Mouse (Mus musculus) frontal cortex, adult (tissue): Measurements from ENCODE around the gene Fbxl16.
"Not testable (repeated sequence)": the region's sequence is repeated elsewhere in the genome, so short reads cannot be mapped to it uniquely, and the experiment has no call there.

Source experiments
- ATAC-seq: cut with Nextera tagmentation; 2 replicates; pipeline ENCODE4 v1.9.2; 2017; ENCODE audit warnings: mild to moderate bottlenecking, moderate library complexity, mixed read lengths; ENCODE audit not compliant: low TSS enrichment

Fbxl16 gene

DNA sequence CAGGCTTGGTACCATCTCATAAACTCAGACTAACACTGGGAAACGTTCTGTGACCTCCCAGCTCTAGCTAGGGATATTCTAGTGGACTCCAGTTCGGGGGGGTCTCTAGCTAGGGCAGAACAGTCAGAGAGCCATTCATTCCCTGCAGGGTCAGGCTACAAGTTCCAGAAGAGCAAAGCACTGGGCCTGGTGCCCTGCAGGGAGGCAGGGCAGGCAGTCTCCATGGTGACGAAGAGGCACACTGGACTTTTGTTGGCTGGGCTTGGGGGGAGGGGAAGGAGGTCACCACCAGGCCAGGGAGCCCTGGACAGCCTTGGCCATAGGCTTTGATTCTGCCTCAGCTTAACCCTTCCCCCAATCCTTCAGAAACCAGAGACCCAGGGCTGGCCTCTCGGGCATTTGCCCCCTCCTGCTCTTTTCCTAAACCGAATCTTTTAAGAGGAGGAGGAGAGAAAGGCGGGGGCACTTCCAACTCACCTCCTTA, 13.2 kb upstream of the Fbxl16 start, which contains the start of gene AC134908.4:
TSS of gene AC134908.4 (minus strand) at position 51 of the 484 bp plus-strand sequence.
- peak; percentile 51 for ATAC-seq

DNA sequence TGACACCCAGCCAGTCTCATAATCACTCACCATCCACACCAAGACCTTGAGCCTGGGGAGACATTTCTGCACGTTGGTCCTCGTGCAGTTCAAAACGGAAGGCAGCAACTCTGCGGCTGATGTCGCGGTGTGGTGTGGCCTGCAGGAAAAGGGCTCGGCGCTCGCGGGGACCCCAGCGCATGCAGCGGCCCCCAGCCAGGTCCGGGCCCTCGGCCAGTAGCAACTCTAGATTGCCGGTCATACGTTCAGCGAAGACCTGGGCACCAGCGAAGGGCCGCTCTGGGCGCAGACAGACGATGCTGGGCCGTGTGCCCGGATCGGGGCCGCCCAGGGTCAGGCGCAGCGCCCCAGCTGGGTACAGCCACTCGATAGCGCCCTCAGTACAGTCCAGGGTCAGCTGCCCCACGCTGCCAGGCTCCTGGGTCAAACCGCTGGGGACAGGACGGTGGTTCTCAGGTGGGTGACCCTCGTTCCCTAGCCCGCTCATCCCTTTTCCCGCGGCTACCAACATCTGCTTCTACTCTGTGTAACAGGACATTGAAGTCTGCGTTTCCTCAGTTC, 12.6 kb upstream of the Fbxl16 start:
- no peak for ATAC-seq

DNA sequence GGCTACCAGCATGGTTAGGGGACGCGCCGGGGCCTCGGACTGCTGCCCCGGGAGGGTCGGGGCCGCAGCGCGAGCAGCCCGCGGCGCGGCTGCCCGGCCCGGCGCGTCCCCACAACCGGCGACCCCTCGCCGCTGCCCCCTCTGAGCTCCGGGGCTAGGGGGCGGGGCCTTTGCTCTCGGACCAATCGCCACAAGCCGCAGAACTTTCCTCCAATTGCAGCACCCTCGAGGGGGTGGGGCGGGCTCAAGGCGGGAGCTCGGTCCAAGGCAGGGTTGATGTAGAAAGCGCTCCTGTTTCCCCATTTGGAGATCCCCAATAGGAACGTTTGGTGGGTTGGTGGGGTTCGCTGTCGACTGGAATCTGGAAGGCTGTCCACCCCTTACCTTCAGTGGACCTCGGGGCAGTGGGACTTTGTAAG, 11.9 kb upstream of the Fbxl16 start, which contains the start of gene Metrn:
TSS of gene Metrn (minus strand) at position 186 of the 419 bp plus-strand sequence.
- 0 out of 2 replicates have a peak, but pooled peaks have one; percentile 29 for ATAC-seq

DNA sequence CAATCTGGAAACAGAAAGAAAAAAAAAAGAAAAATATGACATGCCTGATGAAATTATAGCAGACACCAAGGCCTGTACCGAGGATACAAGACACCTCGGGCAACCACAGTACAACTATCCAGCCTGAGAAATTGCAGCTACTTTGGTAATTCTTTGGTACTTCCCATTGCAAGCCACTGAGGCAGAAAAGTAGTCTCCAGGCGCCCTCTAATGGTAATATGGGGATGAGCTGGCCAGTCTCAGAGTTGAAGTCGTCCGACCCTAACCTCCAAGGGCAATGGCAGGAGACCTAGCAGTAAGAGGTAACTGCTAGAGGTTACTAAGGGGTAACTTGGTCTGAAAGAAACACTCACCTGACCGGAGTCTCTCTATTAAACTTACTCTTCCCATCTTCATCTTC, 7.9 kb upstream of the Fbxl16 start:
- ATAC-seq, result peak; percentile 61; the same call in 1 of the 2 replicates

DNA sequence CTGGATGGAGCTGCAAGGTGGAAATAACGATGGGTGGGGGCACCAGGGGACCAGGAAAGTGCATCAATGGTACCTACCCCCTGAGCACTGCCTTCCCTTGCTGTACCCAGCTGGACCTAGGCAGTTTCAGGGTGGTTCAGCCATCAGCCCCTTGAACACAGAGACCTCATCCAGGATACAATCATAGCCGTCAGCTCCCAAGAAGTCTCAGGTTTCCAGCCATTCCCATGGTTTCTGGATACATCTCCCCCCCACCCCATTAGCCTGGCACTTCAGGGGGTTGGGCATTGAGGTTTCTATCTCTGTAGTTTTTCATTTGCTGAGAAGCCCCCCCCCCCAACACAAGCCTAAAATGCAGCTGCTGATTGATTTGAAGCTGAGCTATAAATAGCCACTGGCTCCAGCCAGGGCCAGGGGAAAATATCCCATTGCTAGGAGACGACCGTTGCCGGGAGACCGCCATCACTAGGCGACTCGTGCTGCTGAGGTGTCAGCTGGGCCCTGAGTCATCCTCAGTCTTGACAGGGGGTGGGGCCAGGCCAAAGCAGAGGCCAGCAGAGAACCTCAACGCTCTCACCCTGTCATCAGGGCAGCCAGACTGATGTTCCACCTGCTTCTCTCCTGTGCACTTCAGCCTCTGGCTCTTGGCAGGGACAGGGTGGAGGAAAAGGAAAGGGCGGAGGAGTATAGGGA, 5.9 kb upstream of the Fbxl16 start:
- ATAC-seq, result peak; percentile 86

DNA sequence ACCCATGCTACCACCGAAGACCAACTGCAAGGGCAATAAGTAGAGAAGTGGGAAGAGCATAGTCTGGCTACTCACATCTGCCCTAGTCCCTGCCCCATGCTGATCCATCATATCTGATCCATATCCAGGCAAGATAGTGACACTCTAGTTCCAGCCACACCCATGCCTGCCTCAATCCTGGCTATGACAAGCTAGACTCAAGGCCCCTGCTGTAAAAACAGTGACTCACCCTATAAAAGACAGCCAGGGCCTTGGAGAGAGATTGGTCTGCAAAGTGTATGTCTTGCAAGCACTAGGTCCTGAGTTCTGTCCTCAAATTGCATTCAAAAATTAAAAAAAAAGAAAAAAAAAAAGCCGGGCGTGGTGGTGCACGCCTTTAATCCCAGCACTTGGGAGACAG, 2.4 kb upstream of the Fbxl16 start:
- ATAC-seq, result no peak

DNA sequence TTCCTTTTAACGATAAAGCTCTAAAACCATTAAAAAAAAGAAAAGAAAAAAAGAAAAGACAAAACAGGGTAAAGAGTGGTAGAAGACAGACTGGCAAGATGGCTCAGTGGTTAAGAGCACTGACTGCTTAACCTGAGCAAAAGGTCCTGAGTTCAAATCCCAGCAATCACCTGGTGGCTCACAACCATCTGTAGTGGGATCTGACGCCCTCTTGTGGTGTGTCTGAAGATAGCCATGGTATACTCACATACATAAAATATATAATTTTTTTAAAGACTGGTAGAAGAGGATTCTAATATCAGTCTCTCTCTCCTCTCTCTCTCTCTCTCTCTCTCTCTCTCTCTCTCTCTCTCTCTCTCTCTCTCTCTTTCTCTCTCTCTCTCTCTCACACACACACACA, 1.4 kb upstream of the Fbxl16 start:
- ATAC-seq, result not testable (repeated sequence)

DNA sequence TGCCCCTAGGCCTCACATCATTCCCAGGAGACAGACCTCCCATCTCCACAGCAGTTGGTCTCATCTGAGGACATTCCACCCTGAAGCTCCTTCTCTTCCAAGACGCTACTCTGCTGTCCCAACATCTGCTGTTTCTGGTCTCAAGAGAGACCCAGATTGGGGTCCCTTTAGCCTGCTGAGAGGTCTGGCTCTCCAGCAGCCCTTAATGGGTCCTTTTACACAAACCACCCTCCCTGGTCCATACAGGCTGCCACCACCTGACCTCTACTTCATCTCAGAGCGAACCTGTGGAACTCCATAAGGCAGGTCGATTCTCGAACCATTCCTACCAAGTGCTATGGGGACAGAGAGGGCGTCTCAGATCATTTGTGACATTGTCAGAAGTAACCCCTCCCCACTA, 857 bp upstream of the Fbxl16 start:
- ATAC-seq, result no peak

DNA sequence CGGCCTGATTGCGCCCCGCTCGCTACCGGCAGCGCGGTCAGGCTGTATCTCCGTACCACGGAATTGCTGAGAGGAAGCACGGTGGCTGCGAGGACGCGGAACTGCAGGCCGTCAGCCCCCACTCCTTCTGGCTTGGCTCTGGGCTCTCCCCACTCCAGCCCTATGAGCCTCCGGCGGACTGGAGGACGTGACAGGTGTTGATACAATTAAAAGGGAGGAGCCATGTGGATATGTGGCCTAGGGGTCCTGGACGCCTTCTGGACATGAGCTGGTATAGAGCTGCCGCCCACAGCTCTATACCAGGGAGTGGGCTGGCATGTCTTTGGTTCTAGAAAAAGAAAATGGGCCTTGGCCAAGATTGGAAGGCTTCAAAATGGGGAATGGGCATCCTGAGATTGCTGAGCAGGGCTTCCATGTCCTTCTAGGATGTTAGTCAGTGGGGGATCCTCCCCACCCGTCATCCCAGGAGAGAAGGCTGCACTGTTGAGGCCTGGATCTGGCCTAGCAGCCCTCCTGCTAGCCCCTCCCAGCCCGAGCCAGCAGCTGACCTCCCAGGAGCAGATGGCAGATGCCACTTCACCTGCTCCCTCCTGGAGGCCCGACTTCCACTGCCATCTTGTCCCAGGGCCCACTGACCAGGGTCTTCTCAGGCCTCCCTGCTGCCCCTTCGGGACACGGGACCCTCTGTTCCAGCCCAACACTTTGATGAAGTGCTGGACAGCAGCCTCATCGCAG, 888 bp downstream of the Fbxl16 start:
- ATAC-seq, result peak; percentile 14; the same call in 1 of the 2 replicates

DNA sequence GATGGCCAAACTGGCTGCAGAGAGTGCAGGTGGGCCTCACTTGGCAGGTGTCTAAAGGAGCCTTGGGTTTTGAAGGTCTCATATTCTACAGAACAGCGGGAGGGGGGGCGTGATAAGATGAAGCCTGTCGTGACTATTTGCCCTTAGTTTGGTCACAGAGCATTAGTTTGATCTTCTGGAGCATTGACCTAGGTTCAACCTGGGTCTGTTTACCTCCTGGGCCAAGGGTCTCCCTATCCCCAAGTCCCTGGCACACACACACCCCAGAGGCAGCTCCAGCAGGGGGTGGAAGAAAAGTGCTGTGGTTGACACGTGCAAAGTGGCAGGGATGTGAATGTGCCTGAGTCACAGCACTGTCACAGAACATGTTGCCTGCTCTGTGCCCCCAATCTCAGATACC, 2.0 kb downstream of the Fbxl16 start:
- ATAC-seq, result no peak

DNA sequence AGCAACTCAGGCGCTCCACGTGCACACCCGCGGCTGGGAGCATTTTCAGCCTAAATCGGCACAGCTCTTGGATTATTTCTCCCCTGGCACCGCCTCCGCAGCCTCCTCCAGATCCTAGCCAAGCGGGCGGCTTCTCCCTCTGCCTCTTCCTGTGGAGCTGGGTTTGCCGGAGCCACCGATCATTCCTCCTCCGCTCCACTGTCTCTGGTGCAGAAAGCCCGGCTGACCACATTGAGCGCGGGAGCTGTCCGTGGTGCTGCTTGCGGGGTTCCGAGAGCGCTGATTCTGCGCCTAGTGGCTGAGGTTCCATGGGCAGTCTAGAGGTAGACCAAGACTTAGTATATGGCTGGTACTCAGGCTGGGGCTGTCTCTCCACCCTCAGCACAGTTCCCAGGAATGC, 4.6 kb downstream of the Fbxl16 start:
- peak; percentile 75 for ATAC-seq

DNA sequence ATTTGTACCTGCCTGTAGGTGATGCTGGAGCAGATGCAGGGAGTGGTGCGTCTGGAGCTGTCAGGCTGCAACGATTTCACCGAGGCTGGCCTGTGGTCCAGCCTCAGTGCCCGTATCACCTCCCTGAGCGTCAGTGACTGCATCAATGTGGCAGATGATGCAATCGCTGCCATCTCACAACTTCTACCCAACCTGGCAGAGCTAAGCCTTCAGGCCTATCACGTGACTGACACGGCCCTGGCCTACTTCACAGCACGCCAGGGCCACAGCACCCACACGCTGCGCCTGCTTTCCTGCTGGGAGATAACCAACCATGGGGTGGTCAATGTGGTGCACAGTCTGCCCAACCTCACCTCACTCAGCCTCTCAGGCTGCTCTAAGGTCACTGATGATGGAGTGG, 8.8 kb downstream of the Fbxl16 start:
- no peak for ATAC-seq

DNA sequence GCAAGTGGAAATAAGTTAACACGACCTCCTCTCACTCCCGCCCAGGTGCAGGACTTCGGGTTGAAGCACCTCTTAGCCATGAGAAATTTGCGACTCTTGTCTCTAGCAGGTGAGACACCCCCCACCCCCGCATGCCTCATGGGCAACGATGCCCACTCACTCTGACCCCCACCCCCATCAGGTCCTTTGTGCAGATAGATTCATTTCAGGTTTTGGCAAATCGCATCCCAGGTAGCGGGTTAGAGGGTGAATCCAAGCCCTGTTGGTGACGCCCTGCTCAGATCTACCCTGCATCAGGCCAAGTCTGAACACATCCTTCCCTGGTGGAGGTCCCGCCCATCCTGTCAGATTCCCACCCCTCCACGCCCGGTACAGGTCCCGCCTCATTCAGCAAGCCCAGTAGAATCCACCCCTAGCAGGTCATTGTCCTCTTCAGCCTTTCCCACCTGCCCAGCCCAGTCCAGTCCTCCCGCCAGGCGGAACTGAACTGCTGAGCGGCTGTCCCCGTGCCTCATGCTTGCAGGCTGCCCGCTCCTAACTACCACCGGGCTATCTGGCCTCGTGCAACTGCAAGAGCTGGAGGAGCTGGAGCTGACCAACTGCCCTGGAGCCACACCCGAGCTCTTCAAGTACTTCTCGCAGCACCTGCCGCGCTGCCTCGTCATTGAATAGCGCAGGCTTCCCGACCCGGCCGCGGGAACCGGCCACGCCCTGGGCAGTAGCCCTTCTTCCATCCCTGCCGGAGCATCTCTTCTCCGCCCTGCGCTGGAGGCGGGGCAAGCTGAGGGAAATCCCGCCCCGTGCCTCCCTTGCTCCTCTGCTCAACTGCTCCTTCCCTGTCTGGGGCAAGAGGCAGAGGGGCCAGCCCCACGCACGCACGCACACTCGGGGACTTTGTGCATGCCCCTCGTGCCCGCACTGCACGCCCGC, 10.2 kb downstream of the Fbxl16 start:
- ATAC-seq, result no peak

DNA sequence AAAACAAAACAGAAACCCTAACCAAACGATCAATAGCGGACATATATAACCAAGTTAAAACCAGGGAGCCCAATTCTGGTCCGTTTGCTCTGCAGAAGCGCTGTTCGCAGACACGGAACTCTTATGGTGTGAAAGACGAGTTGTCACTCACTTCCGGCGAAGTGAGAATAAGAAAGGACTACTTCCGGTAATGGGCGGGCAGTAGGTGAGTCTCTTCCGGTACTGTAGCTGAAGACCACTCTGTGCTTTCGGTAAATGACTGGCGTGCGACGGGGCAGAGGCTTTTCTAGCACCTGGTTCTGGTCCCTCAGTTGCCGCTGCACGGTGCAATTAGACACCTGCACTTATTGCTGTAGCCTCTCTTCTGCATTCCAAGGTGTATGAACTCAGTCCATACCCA, 14.6 kb downstream of the Fbxl16 start, which contains the start of gene Wdr24:
TSS of gene Wdr24 (plus strand) at position 176 of the 400 bp plus-strand sequence.
- peak; percentile 88 for ATAC-seq

DNA sequence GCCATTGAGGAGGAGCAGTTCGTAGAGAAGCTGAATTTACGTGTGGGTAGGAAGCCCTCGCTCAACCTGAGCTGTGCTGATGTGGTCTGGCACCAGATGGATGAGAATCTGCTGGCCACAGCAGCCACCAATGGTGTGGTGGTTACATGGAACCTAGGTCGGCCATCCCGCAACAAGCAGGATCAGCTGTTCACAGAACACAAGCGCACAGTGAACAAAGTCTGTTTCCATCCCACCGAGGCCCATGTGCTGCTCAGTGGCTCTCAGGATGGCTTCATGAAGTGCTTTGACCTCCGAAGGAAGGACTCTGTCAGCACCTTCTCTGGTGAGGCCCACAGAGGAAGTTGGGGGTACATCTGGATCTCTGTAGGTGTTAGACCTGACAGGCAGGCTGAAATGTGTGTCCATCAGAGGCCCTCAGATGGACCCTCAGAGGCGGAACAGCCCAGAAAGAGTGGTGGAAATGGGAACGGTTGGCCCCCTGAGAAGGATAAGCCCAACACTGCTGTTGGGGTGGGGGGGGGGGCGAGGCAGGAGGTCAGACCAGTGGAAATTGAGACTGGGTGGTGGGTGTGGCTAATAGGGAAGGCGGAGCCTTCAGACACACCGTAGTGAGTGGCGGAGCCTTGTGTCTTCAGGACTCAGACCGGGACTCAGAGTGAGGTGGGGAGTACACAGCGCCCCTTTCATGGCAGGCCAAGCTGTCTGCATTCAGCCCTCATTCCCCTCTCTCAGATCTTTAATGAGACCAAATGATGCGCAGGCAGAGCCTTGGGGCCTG, 15.7 kb downstream of the Fbxl16 start:
- ATAC-seq, result no peak

DNA sequence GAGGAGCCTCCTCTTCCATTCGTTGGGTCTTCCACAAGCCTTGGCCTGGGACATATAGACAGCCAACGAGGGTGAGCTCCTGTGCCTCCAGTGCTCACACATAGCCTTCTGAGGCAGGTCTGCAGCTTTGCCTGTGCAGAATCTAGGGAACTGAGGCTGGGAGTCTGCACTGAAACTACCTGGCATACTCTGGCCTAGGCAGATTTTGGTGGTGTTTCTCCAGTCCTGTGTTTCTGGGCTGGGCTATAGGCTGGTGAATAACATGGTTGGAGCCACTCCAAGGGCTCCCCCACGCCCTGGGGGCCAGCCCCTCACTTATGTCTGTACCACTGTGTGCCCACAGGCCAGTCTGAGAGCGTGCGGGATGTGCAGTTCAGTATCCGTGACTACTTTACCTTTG, 16.4 kb downstream of the Fbxl16 start:
- ATAC-seq, result no peak

DNA sequence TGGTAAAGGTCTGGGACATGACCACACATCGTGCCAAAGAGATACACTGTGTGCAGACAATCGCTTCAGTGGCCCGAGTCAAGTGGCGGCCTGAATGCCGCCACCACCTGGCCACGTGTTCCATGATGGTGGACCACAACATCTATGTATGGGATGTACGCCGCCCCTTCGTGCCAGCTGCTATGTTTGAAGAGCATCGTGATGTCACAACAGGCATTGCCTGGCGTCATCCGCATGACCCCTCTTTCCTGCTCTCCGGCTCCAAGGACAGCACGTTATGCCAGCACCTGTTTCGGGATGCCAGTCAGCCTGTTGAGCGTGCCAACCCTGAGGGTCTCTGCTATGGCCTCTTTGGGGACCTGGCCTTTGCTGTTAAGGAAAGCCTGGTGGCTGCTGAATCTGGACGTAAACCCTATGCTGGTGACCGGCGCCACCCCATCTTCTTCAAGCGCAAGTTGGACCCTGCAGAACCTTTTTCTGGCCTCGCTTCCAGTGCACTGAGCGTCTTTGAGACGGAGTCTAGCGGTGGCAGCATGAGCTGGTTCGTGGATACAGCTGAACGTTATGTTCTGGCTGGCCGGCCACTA, 17.2 kb downstream of the Fbxl16 start:
- no peak for ATAC-seq

DNA sequence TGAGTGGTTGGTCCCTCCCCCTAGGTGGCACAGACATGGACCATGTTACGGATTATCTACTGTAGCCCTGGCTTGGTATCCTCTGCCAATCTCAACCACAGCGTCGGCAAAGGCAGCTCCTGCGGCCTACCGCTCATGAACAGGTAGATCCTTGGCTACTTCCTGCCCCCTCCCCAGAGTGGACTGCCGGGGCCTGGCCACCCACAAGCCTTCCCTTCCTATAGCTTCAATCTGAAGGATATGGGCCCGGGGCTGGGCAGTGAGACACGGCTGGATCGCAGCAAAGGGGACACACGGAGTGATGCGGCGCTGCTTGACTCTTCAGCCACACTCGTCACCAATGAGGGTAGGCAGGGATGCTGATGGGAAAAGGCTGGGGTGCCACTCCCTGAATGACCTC, 18.1 kb downstream of the Fbxl16 start:
- no peak for ATAC-seq

DNA sequence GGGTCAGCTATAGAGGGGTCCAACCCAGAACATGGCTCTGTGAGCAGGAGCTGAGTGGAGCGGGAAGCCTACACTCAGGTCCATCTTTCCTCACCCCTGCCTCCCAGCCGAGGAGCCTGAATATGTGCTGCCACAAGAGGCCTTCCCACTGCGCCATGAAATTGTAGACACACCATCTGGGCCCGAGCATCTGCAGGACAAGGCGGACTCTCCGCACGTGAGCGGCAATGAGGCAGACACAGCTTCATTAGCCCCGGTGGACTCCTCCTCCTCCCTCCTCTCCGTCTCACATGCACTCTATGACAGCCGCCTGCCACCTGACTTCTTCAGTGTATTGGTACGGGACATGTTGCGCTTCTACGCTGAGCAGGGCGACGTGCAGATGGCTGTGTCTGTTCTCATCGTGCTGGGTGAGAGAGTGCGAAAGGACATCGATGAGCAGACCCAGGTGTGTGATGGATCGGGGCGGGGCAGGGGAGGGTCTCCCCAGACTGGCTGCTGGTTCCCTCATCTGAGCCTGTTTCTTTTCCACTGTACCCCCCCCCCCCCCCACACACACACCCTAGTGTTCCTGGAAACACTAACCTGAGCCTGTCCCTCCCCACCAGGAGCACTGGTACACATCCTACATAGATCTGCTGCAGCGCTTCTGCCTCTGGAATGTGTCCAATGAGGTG, 18.8 kb downstream of the Fbxl16 start:
- no peak for ATAC-seq

DNA sequence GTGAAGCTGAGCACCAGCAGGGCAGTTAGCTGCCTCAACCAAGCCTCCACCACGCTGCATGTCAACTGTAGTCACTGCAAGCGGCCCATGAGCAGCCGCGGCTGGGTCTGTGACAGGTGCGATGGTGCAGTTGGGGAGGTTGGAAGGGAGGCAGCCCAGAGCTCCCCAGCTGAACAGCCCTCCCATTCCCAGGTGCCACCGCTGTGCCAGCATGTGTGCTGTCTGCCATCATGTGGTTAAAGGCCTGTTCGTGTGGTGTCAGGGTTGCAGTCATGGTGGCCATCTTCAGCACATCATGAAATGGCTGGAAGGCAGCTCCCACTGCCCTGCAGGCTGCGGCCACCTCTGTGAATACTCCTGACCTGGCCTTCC, 19.3 kb downstream of the Fbxl16 start:
- no peak for ATAC-seq
